Mouse (Mus musculus): ENCODE results near the gene Slc17a4.

GRCm38 (mm10) chr13:23889011-23889605 lies 25.7 kb downstream of the Slc17a4 start:
- TF ChIP-seq CEBPB (IDR thresholded peaks at IDR 0.05; ENCODE audit: insufficient read depth, poor library complexity, severe bottlenecking) (no peak), POLR2AphosphoS2 (IDR thresholded peaks at IDR 0.05; ENCODE audit: insufficient read length, low read depth) (no peak), E2F4 (IDR thresholded peaks at IDR 0.05; ENCODE audit: insufficient read depth) (no peak)
